Mouse (Mus musculus) testis, adult 2 months (tissue): ENCODE measurements around the gene Abracl. TPM values are rescaled to one million over a fixed set of nuclear protein-coding genes. Genes with fewer than 3 reads are reported as not detected.

ENCODE experiments used
- H3K27ac ChIP-seq: fragments of 200-500 bp; 2 replicates; pipeline ENCODE4 v1.5.1; 2012; ENCODE audit warnings: low read depth, low read length; ENCODE audit not compliant: control insufficient read depth, insufficient read depth
- H3K27me3 ChIP-seq: fragments of 200-500 bp; 2 replicates; pipeline ENCODE4 v1.6.1; 2012; ENCODE audit warnings: mild to moderate bottlenecking, low read length, moderate library complexity; ENCODE audit not compliant: control insufficient read depth, insufficient read depth
- H3K36me3 ChIP-seq: fragments of 200-500 bp; 2 replicates; pipeline ENCODE4 v1.6.1; 2012; ENCODE audit warnings: mild to moderate bottlenecking, low read length; ENCODE audit not compliant: control insufficient read depth, insufficient read depth
- H3K4me1 ChIP-seq: fragments of 200-500 bp; 2 replicates; pipeline ENCODE4 v1.6.1; 2012; ENCODE audit warnings: low read length; ENCODE audit not compliant: control insufficient read depth, insufficient read depth
- H3K4me3 ChIP-seq: fragments of 200-500 bp; 2 replicates; pipeline ENCODE4 v1.5.1; 2012; ENCODE audit warnings: low read depth, mild to moderate bottlenecking, low read length, moderate library complexity, mixed read lengths; ENCODE audit not compliant: control insufficient read depth
- CTCF ChIP-seq: fragments of 200-500 bp; IDR thresholded peaks from 2 replicates; pipeline ENCODE4 v1.5.1; 2012; ENCODE audit warnings: low read depth, mild to moderate bottlenecking, inconsistent platforms, low read length, moderate library complexity; ENCODE audit not compliant: control insufficient read depth, insufficient read depth, insufficient replicate concordance
- POLR2A ChIP-seq: fragments of 200-500 bp; IDR thresholded peaks from 2 replicates; pipeline ENCODE4 v1.6.1; 2012; ENCODE audit warnings: low read depth, mild to moderate bottlenecking, inconsistent platforms, low read length, moderate library complexity; ENCODE audit not compliant: control insufficient read depth
- polyA plus RNA-seq: library from polyadenylated mRNA; depleted of rRNA; stranded (reverse); fragments of >200 nt; gene quantifications from 2 replicates; pipeline ENCODE4 v1.2.3, GENCODE M21; 2012

Abracl gene
- polyA plus RNA-seq, 1 experiment, result 6.9 TPM

GRCm38 (mm10) chr10:18066031-18066439 is 42.9 kb upstream of the Abracl start:
- Histone ChIP-seq H3K27me3 (no peaks in the 10 kb centered on the region), H3K27ac (no peak overlapping the region), H3K4me1 (no peaks in the 10 kb centered on the region; the same call in 1 of the 2 replicates), H3K36me3 (no peaks in the 10 kb centered on the region), H3K4me3 (no peak overlapping the region)
- TF ChIP-seq POLR2A (no peak), CTCF (no peak)

GRCm38 (mm10) chr10:18064606-18065228 is 41.6 kb upstream of the Abracl start:
- no peaks in the 10 kb centered on the region for H3K27me3 ChIP-seq
- no peaks in the 10 kb centered on the region for H3K36me3 ChIP-seq
- TF ChIP-seq POLR2A, result no peak
- no peak for TF ChIP-seq CTCF
- H3K4me1 ChIP-seq, result no peaks in the 10 kb centered on the region; the same call in 1 of the 2 replicates
- no peak overlapping the region for H3K4me3 ChIP-seq
- no peak overlapping the region for H3K27ac ChIP-seq

- Histone ChIP-seq H3K4me3 (no peak overlapping the region), H3K27me3 (no peaks in the 10 kb centered on the region), H3K27ac (no peak overlapping the region), H3K4me1 (peaks cover 2% of the 10 kb centered on the region; the same call in 1 of the 2 replicates), H3K36me3 (no peaks in the 10 kb centered on the region)
- TF ChIP-seq CTCF, result no peak
These were observed 38.4 kb upstream of the Abracl start for GRCm38 (mm10) chr10:18061533-18061932.

GRCm38 (mm10) chr10:18060778-18061177 is 37.7 kb upstream of the Abracl start:
- no peaks in the 10 kb centered on the region for H3K27me3 ChIP-seq
- no peak overlapping the region for H3K4me3 ChIP-seq
- no peaks in the 10 kb centered on the region for H3K36me3 ChIP-seq
- H3K27ac ChIP-seq, result no peak overlapping the region
- H3K4me1 ChIP-seq, result peaks cover 2% of the 10 kb centered on the region; the same call in 1 of the 2 replicates
- no peak for TF ChIP-seq POLR2A
- no peak for TF ChIP-seq CTCF

- Histone ChIP-seq H3K4me1 (peaks cover 2% of the 10 kb centered on the region; the same call in 1 of the 2 replicates), H3K27ac (no peak overlapping the region), H3K4me3 (no peak overlapping the region), H3K27me3 (no peaks in the 10 kb centered on the region), H3K36me3 (no peaks in the 10 kb centered on the region)
- TF ChIP-seq CTCF (no peak), POLR2A (no peak)
These were observed 36.7 kb upstream of the Abracl start for GRCm38 (mm10) chr10:18059807-18060206.

- peaks cover 2% of the 10 kb centered on the region; the same call in 1 of the 2 replicates for H3K4me1 ChIP-seq
- H3K27ac ChIP-seq, result no peak overlapping the region
- TF ChIP-seq CTCF, result no peak
- TF ChIP-seq POLR2A, result no peak
- H3K27me3 ChIP-seq, result no peaks in the 10 kb centered on the region
- H3K36me3 ChIP-seq, result no peaks in the 10 kb centered on the region
- H3K4me3 ChIP-seq, result no peak overlapping the region
These were observed 35.7 kb upstream of the Abracl start for GRCm38 (mm10) chr10:18058681-18059338.

- TF ChIP-seq CTCF (no peak), POLR2A (no peak)
- H3K36me3 ChIP-seq, result no peaks in the 10 kb centered on the region
- H3K4me3 ChIP-seq, result peak overlapping the region; percentile 87
- no peaks in the 10 kb centered on the region for H3K27me3 ChIP-seq
- peaks cover 2% of the 10 kb centered on the region; the same call in 1 of the 2 replicates for H3K4me1 ChIP-seq
- no peak overlapping the region for H3K27ac ChIP-seq
These were observed 33.3 kb upstream of the Abracl start for GRCm38 (mm10) chr10:18056391-18056745.
